Mouse (Mus musculus) forebrain, embryonic 16.5 days (tissue): ENCODE results near the gene Rhox4g. TPM values are rescaled to one million over a fixed set of nuclear protein-coding genes. Genes with fewer than 3 reads are reported as not detected.
"Not testable (repeated sequence)": the region's sequence is repeated elsewhere in the genome, so short reads cannot be mapped to it uniquely, and the experiment has no call there.

Experiments used
- ATAC-seq: fragments of 200-750 bp; cut with Nextera tagmentation; 2 replicates; pipeline ENCODE4 v1.8.0; 2017; ENCODE audit warnings: mild to moderate bottlenecking, moderate library complexity
- H3K27ac ChIP-seq: fragments of 300-500 bp; sonication (generic); 2 replicates; pipeline ENCODE4 v1.5.1; 2014; ENCODE audit warnings: low read length, control low read depth
- H3K27me3 ChIP-seq: fragments of 300-500 bp; sonication (generic); replicated peaks from 2 replicates; pipeline ENCODE4 v1.6.1; 2014; ENCODE audit warnings: low read length; ENCODE audit not compliant: control insufficient read depth, insufficient read depth
- H3K36me3 ChIP-seq: fragments of 300-500 bp; sonication (generic); 2 replicates; pipeline ENCODE4 v1.6.1; 2014; ENCODE audit not compliant: control insufficient read depth, insufficient read depth
- H3K4me1 ChIP-seq: fragments of 300-500 bp; sonication (generic); replicated peaks from 2 replicates; pipeline ENCODE4 v1.6.1; 2014; ENCODE audit warnings: low read length; ENCODE audit not compliant: control insufficient read depth, insufficient read depth
- H3K4me2 ChIP-seq: fragments of 300-500 bp; sonication (generic); 2 replicates; pipeline ENCODE4 v1.6.1; 2014; ENCODE audit warnings: mild to moderate bottlenecking, low read length, control low read depth
- H3K4me3 ChIP-seq: fragments of 300-500 bp; sonication (generic); replicated peaks from 2 replicates; pipeline ENCODE4 v1.5.1; 2014; ENCODE audit warnings: mild to moderate bottlenecking, low read length, control low read depth
- H3K9ac ChIP-seq: fragments of 300-500 bp; sonication (generic); replicated peaks from 2 replicates; pipeline ENCODE4 v1.6.1; 2014; ENCODE audit warnings: low read depth, low read length, control low read depth
- H3K9me3 ChIP-seq: fragments of 300-500 bp; sonication (generic); 2 replicates; pipeline ENCODE4 v1.6.1; 2016; ENCODE audit warnings: low read length; ENCODE audit not compliant: control insufficient read depth
- WGBS: fragments of 180-500 bp; shearing (Covaris S2); extraction: QIAGEN DNeasy Blood & Tissue Kit; methylation state at CpG from one replicate; pipeline ENCODE4 v1.1.7; 2014; 5-methylcytosine and 5-hydroxymethylcytosine counted together
- polyA plus RNA-seq: library from polyadenylated mRNA; unstranded; fragments of >200 nt; fragmentation: Nextera tagmentation; extraction: Ambion mirVana; gene quantifications from 2 replicates; pipeline ENCODE4 v1.2.1, GENCODE M21; 2015

Gene Rhox4g
- not detected in 2 replicates for polyA plus RNA-seq

DNA sequence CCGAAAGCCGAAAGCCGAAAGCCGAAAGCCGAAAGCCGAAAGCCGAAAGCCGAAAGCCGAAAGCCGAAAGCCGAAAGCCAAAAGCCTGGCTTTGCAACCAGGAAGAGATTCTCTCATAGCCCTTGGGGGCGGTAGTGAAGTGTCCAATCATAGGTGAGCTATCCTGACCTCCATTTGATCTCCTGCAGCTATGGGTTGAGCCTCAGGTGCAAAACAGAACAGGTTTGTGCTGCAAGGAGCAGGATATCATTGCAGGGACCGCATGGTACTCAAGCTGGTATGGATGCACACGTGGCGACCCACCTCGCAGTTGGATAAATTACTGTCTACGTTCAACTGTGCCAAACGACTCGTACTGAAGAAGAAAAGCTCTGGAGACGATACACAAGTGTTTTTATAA lies at the start of gene Rhox4g:
TSS of gene Rhox4g (minus strand) at position 101 of the 400 bp plus-strand sequence.
- H3K4me2 ChIP-seq, H3K4me3 ChIP-seq, H3K27ac ChIP-seq, H3K4me1 ChIP-seq, H3K27me3 ChIP-seq, H3K9ac ChIP-seq, H3K9me3 ChIP-seq, ATAC-seq, H3K36me3 ChIP-seq: not testable (repeated sequence)
- 89% methylated on average over 13 of the region's 20 CpGs for WGBS

DNA sequence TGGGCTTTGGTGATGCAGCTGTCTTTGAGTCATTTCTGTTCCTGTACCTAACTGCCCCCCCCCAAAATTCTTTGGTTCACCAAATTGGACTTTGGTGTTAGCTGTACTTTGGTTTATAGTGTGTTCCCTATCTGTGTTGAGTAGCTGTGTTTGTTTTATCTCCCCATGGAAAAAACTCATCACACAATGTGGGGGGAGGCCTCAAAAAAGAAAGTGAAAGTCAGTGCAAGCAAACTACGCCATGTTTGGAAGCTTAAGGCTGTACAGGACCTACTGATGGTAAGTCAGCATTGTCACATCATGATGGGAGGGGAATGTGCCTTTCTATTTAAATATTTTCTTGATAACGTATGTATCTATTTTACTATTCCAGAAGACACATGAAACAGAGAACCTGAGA lies 41.1 kb upstream of the Rhox4g start:
- Histone ChIP-seq H3K9me3 (no peaks in the 10 kb centered on the region), H3K4me3 (no peak overlapping the region), H3K4me2 (no peak overlapping the region), H3K27ac (no peak overlapping the region), H3K27me3 (no peaks in the 10 kb centered on the region), H3K36me3 (no peaks in the 10 kb centered on the region), H3K4me1 (no peaks in the 10 kb centered on the region), H3K9ac (no peak overlapping the region)
- no peak for ATAC-seq
- 79% methylated on average over 2 of the region's 2 CpGs for WGBS

DNA sequence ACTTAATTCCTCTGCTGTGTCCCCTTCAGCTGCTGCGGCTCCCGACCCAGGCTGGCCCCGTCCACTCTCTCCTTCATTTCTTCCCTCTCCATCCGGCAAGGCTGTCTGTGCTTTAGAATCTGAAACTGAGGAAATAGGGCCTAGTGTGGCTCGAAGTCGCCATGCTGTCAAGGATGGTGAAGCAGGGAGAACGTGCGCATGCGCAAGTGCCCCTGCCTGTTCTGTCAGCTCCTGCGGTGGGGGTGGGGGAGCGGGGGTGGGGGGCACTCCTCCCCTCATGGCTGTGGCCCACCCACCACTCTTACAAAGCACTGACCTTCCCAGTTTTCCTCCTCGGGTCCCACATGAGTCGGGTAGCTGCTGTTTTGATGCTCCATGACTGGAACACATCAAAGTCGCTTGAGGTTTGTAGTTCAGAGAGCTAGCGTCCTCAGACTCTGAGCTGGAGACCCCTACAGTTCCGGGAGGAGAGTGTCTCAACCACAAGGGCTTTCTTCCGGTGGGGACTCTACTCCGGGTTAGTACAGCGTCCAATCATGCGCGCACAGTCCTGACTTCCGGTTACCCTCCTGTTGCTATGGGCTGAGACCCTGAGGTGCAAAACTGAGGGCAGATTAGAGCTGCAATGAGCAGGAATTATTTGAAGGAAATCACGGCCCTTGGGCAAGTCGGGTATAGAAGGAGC lies 32.0 kb upstream of the Rhox4g start:
- Histone ChIP-seq H3K4me2 (no peak overlapping the region), H3K27me3 (no peaks in the 10 kb centered on the region), H3K9ac (no peak overlapping the region), H3K4me1 (no peaks in the 10 kb centered on the region), H3K36me3 (no peaks in the 10 kb centered on the region), H3K4me3 (no peak overlapping the region), H3K27ac (no peak overlapping the region), H3K9me3 (peaks cover 2% of the 10 kb centered on the region; the same call in 1 of the 2 replicates)
- 90% methylated on average over 24 of the region's 24 CpGs for WGBS
- no peak for ATAC-seq

DNA sequence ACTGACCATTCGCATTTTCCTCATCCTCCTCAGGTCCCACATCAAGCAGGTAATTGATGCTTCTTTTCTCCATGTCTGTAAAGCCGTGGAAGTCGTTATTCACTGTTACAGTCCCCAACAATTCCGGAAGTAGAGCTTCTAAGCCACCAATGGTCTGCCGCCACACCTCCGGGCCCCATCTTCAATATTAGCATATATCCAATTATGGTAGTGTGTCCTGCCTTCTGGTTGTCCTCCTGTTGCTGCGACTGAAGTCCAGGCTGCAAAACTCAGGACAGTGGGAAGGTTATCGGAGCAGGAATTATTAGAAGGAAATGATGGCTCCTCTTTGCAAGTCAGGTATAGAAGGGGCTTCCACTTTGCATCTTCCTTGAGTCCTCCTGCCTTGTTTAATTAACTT lies 22.1 kb upstream of the Rhox4g start, which contains the start of gene Rhox2h:
TSS of gene Rhox2h (minus strand) at position 101 of the 400 bp plus-strand sequence.
- H3K27me3 ChIP-seq, H3K4me3 ChIP-seq, H3K4me2 ChIP-seq, H3K27ac ChIP-seq, H3K9ac ChIP-seq, ATAC-seq, H3K36me3 ChIP-seq, H3K4me1 ChIP-seq, H3K9me3 ChIP-seq: not testable (repeated sequence)
- 89% methylated on average over 8 of the region's 8 CpGs for WGBS

DNA sequence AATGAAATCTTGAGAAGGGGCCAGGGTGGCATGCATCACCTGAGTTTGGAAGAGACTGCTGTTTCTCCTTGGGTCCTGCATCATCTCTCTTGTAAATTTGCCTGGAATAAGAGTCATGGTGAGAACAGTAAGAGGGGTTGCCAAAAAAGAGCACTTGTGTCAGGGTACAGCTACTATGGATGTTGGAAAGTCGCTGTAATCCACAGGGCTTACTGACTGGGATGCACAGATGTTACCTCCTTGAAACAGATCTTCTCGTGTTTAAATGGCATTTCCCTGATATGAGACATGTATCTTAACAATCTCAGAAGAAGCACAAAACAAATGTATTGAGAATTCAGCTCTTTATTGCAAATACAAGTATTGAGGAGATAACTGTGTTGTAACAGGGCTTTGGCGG lies 17.5 kb upstream of the Rhox4g start, which contains the start of gene Rhox3h:
TSS of gene Rhox3h (minus strand) at position 101 of the 400 bp plus-strand sequence.
- not testable (repeated sequence) for H3K36me3 ChIP-seq, H3K9me3 ChIP-seq, ATAC-seq, H3K4me3 ChIP-seq, H3K4me2 ChIP-seq, H3K9ac ChIP-seq, H3K4me1 ChIP-seq, H3K27ac ChIP-seq, H3K27me3 ChIP-seq
- whole genome bisulfite sequencing, result no CpG with 5 or more reads among the region's 3 CpGs

DNA sequence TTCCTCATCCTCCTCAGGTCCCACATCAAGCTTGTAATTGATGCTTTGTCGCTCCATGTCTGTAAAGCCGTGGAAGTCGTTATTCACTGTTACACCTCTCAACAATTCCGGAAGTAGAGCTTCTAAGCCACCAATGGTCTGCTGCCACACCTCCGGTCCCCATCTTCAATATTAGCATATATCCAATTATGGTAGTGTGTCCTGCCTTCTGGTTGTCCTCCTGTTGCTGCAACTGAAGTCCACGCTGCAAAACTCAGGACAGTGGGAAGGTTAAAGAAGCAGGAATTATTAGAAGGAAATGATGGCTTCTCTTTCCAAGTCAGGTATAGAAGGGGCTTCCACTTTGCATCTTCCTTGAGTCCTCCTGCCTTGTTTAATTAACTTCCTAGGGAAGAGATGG lies 7.8 kb downstream of the Rhox4g start, which contains the start of gene Rhox2g:
TSS of gene Rhox2g (minus strand) at position 101 of the 400 bp plus-strand sequence.
- not testable (repeated sequence) for H3K27me3 ChIP-seq, H3K4me3 ChIP-seq, ATAC-seq, H3K4me1 ChIP-seq, H3K36me3 ChIP-seq, H3K9ac ChIP-seq, H3K4me2 ChIP-seq, H3K27ac ChIP-seq, H3K9me3 ChIP-seq
- WGBS, result 96% methylated on average over 6 of the region's 6 CpGs

DNA sequence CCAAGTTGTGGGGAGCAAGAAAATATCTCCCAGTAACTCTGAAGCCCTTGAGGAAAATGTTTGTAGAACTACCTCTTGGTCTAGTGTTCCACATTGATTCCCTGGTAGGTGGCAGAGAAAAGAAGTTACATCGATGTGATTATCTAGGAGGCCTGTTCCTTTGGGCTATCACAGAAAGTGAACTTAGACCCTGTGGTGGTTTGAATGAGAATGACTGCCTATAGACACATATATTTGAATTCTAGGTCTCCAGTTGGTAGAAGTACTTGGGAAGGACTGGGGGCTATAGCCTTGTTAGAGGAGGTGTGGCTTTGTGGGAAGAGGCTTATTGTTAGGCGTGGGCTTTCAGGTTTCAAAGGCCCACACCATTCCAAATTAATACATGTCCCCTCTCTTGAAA lies 22.6 kb downstream of the Rhox4g start, which contains the start of gene Rhox3g:
TSS of gene Rhox3g (minus strand) at position 101 of the 400 bp plus-strand sequence.
- not testable (repeated sequence) for H3K4me3 ChIP-seq, H3K36me3 ChIP-seq, H3K27me3 ChIP-seq, H3K4me1 ChIP-seq, ATAC-seq, H3K4me2 ChIP-seq, H3K27ac ChIP-seq, H3K9ac ChIP-seq, H3K9me3 ChIP-seq
- 93% methylated on average over 2 of the region's 2 CpGs for WGBS

DNA sequence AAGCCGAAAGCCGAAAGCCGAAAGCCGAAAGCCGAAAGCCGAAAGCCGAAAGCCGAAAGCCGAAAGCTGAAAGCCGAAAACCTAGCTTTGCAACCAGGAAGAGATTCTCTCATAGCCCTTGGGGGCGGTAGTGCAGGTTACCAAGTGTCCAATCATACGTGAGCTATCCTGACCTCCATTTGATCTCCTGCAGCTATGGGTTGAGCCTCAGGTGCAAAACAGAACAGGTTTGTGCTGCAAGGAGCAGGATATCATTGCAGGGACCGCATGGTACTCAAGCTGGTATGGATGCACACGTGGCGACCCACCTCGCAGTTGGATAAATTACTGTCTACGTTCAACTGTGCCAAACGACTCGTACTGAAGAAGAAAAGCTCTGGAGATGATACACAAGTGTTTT lies 43.5 kb downstream of the Rhox4g start, which contains the start of gene Rhox4f:
TSS of gene Rhox4f (minus strand) at position 101 of the 400 bp plus-strand sequence.
- H3K4me3 ChIP-seq, ATAC-seq, H3K36me3 ChIP-seq, H3K9me3 ChIP-seq, H3K27me3 ChIP-seq, H3K4me1 ChIP-seq, H3K27ac ChIP-seq, H3K4me2 ChIP-seq, H3K9ac ChIP-seq: not testable (repeated sequence)
- 94% methylated on average over 7 of the region's 19 CpGs for WGBS
